Mouse (Mus musculus): ENCODE measurements around the gene Gabpb1.
"Not testable (repeated sequence)": the region's sequence is repeated elsewhere in the genome, so short reads cannot be mapped to it uniquely, and the experiment has no call there.

Gene Gabpb1

DNA sequence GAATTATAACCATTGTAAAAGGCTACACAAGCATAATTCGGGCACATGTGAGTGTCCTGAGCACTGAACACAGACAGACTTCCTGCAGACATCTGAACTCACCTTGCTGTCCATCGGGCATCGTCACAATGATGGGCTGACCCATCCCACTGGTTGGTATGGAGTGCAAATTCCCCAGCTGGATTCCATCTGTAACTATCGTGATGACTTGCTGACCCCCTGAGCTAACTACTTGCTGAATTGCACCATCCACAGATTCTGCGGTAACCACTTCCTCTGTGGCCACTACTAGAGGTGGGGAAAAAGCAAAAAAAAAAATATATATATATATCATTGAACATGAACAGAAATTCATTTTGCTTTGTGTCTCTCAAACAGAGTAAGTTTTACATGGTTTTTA is 29.7 kb downstream of the Gabpb1 start:
- intact Hi-C loops (cut with DNase I), result no loop called here

DNA sequence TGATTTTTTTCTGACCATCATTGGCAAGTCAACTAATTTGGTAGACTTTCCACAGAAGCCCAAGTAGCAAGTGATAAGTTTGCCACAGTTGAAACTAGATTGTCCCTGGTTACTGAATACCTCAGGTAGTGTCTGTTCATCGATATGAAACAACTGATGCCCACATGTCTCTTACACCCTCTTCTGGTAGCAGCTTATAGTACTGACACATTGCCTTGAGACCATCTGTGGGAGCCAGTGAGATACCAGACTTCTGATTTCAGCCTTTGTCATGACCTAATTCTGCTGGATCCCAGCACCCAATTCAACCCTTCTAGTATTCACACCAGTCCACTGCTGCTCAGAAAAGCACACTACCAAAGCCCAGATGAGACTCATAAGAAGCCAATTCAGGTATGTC is 31.4 kb downstream of the Gabpb1 start:
- intact Hi-C loops (cut with DNase I), result no loop called here

DNA sequence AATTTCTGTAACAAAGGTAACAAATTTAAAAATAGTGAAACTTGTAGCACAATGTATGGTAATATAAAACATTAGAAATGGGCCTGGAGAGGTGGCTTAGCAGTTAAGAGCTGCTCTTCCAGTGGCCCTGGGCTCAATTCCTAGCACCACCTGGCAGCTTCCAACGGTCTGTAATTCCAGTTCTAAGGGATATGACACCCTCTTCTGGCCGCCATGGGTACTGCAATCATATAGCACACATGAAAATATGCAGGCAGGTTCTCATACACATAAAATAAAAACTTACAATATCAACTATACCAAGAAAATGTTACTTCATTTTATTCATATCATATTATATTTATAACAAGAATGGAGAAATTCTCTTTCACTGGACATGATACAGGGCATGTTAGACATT is 35.8 kb downstream of the Gabpb1 start:
- intact Hi-C loops (cut with DNase I), result no loop called here

DNA sequence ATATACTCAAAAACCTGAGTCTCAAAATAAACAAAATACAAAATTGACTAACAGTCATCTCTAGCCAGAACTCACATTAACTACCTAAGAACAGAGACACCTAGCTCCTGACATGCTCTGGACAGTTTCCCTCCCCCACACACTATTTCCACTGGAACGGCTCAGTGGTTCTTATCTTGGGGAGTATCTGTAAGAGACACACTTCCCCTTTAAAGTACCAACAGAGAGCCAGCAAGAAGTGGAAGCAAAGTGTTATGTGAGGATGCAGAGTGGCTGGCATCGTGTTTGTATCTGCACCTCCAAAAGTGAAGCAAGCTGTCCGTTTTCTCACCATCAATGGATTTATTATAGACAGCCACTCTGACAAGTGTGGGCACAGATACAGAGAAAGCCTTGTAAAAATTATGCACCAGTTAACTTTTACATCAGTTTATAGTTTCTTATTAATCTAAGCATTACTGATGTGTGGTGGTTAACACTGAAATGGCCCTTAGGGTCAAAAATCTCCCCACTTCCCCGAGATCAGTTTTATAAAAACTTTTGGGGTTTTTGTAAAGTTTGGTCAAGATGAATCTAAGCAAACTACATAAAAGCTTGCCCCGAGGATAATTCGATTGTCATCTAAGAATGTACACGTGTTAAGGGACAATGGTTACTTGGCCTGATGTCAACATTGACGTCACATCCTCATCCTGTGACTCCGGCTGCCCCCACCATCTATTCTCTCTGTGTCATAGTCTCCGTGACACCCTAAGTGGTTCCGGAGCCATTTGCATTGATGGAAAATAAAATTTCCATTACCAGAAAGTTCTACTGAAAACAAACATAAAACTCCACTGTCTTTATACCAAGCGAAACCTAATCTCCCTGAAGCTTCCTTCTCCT is 40.0 kb downstream of the Gabpb1 start:
- intact Hi-C loops (cut with DNase I), result no loop called here

DNA sequence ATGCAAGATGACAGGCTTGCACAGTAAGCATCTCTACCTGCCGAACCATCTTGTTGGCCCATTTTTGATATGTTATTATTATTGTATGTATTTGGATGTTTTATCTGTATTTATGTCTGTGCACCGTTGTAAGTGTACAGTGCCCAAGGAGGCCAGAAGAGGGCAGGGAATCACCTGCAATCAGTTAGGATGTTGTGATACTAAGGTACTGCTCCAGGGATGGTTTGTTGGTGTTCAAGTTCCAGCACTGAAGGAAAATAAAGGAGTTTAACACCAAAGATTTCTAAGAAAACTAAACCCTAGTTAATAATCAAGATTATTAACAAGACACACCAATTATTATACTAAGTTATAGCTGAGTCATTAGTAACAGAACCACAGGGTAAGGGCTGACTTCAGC is 43.0 kb downstream of the Gabpb1 start:
- intact Hi-C loops (cut with DNase I), result no loop called here

DNA sequence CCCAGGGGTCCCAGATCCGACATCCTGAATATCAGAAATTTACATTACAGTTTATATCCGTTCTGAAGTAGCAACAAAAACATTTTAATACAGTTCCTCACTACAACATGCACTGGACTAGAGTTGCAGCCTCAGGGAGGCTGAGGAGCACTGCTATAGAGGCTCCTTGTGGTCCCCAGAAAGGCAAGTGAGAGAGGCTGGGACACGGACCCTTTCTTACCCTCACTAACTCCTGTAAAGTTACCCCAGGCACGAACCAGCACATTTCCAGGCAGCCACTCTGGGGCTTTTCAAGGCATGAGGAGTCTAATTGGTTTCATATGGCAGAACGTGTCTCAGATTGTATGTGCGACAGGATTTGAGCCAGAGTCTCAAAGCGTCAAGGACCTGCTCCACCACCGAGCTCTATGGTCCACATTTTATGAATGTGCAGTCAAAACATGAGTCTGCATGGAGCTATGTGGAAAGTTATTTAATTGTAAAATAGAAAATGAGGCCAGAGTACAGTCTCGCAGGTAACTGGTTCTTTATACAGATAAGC is 47.6 kb downstream of the Gabpb1 start:
- intact Hi-C loops (cut with DNase I), result no loop called here

DNA sequence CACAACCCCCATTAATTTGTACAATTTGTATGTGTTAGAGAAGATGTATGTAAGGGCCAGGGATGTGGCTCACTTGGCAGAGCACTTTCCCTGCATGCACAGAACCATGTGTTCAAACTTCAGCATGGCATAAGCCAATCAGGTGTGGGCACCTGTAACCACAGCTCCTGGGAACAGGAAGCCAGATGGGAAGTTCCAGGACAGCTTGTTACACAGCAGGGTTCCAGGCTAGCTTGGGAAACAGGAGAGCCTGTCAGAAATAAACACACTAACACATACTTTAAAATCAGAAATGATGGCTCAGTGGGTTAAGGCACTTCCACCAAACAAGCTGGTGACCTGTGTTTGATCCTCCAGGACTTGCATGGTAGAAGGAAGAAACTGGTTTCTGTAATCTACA is 53.0 kb downstream of the Gabpb1 start:
- intact Hi-C loops (cut with DNase I), result no loop called here

DNA sequence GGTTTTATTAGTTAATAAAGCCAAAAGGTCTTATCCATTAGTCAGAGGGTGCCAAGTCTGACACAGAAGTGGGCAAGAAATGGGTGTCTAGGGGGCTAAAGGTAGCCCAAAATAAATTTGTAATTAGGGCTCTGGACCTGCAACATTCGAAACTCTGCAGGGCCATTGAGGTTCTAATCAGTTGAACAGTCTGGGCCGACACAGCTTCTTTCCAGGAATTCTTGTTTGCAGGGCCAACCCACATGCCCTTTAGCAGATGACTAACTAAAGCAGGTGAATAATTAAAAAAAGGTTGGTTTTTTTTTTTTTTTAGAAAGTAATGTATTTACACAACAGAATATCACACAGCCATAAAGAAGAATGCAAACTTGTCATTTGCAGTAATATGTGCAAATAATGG is 53.7 kb downstream of the Gabpb1 start:
- intact Hi-C loops (cut with DNase I), result no loop called here

DNA sequence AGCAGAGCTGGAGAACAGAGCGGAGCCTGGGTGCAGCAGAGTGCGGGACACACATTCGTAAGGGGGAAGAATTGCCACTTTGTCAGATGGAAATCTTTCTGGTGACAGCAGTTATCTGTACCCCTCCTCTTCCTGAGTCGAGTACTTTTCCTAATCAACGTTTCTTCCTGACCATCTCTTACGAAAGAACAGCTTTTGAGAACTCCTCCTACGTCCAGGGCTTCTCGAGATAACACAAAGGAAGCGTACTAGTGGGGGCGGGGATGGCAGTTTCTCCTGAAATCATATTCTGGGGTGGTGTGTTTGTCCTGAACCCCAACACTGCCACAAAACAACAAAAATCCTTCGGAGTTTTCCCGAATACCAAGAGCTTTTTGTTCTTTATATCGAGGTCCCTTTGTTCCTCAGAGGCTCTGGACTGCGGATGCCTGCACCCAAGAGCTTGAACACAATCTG is 56.9 kb downstream of the Gabpb1 start, which contains the start of gene Hdc:
Hdc (minus strand) TSS at position 51 of the 456 bp plus-strand sequence.
- intact Hi-C loops (cut with DNase I), result no loop called here

DNA sequence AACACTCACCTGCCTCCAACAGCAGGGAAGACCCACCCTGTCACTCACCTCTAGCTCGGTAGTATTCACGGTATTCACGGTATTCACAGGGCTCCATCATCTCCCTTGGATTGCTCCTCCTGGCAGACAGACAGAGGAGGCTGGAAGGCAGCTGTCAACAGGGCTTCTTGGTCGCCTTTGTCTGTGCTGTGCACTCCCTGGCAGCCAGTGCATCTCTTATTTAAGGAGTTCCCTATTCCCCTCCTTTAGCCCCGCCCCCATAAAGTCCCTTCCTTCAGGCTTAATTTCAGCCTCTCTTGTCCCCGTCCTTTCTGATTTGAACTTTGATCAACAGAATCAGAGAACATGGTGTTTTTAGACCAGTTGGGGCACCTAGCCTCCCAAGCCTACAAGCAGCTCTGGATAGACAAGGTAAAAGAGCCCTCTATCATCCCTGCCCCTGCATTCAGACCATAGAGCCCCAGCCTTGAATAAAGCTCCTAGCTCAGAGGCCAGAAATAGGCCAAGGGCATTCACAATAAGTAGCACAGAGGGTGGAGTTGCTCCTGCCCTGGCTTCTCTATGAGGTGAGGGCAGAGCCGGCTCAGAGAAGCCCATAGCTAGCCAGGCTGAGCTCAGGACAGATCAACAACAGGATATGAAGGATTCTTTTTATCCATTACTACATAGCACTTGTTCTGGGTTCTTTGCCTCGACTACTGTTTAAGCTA is 57.5 kb downstream of the Gabpb1 start:
- intact Hi-C loops (cut with DNase I), result no loop called here

DNA sequence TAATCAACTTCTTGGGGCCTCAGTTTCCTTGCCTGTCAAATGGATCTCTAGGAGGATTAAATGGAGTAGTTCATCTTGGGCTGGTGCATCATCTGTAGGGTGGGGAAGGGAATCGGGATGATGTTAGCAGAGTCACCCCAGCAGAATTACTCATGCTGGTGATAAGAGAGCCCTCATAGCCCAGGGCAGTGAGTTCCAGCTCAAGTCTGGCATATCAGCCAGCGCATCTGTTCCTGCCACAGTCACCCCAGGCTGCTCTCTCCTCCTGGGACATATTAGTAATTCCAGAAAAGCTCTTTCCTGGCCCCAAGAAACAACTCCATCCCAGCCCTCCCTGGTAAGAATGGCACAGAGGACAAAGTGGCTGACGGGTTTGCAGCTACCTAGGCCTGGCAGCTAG is 60.8 kb downstream of the Gabpb1 start:
- intact Hi-C loops (cut with DNase I), result no loop called here

DNA sequence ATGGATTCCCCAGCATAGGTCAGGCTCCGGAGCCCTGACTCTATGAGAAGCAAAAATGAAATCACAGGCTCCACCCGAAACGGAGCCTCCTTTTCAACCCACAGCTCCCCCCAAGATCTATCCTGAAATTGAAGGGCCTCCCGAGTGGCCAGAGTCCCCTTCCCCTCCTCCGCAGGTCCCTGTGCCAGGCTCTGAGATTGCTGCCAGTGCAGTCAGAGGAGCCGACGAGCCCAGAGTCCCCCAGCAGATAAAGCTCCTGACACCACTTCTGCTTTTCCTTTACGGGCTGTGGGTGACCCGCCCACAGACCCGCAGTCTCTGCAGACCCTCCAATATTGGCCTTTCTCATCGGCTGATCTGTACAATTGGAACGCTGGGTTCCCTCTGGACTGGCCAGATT is 66.5 kb downstream of the Gabpb1 start:
- intact Hi-C loops (cut with DNase I), result not testable (repeated sequence)

DNA sequence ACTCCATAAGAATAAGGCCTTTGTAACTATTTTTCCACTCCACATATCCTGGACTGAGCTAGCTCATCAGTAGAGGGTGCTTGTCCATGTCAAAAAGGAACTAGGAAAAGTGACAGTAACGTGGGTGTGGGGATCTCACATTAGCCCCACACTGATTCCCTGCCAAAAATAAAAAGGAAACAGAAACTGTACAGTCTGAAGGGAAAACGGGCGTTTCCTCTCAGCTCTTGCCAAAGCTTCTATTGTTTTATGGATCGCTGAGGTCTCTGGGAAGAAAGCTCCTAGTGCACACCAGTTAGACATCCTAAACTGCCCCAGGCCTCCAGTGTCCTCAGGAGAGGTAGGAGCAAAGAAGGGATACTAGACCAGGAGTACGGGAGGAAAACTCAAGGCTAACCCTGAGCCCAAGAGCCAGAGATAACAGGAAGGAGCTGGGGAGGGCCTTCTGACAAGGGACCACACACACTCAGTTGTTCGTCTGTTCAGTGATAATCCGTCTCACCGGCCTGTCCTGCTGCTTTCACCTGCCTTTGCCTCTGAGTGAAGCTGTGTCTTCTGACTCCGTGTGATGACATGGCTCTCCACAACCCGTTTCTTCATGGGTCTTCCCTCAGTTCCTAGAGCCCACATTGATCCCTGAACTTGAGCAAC is 68.5 kb downstream of the Gabpb1 start:
- intact Hi-C loops (cut with DNase I), result no loop called here

DNA sequence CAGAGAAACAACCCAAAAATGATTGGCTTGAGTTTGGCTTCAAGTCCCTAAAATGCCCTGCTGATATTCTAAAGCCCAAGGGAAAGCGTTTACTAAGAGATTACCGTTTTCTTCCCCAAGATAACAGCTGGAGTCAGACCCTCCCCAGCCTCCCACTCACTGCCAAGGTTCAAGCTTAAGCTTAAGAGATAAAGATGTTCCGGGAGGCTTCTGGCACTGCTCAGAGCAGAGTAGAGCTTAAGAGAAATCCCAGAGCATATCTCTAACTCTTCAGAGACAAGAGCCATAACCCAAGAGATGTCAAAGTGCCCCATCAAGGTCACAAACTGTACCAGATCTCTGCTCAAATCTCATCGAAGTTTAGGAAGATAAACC is 69.5 kb downstream of the Gabpb1 start:
- intact Hi-C loops (cut with DNase I), result no loop called here

DNA sequence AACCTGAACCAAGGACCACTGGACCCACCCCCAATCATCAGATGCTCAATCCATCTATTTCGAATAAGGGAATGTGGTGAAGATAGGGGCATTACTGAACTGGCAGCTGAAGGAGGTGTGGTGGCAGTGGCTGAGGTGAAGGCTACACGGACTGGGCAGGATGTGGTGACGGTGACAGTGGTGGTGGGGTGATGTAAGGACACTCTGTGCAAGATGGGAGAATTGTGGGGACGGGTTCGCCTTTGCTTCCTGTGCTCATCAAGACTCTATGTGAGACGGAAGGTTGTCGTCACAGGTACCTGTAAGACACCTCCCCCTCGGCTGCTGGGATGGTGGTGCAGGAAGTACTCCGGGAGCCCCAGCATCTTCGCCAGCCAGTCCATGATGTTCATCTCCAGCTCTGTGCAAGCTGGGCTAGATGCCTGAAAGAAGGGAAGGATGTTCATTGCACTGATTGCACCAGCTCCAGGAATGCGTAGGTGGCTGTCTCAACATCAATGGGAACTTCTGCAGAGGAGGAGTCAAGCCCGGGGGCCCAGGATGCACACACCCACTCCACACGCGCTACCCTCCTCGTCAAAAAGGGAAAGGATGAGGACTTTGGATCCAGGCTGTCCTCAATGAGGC is 70.0 kb downstream of the Gabpb1 start:
- intact Hi-C loops (cut with DNase I), result no loop called here

DNA sequence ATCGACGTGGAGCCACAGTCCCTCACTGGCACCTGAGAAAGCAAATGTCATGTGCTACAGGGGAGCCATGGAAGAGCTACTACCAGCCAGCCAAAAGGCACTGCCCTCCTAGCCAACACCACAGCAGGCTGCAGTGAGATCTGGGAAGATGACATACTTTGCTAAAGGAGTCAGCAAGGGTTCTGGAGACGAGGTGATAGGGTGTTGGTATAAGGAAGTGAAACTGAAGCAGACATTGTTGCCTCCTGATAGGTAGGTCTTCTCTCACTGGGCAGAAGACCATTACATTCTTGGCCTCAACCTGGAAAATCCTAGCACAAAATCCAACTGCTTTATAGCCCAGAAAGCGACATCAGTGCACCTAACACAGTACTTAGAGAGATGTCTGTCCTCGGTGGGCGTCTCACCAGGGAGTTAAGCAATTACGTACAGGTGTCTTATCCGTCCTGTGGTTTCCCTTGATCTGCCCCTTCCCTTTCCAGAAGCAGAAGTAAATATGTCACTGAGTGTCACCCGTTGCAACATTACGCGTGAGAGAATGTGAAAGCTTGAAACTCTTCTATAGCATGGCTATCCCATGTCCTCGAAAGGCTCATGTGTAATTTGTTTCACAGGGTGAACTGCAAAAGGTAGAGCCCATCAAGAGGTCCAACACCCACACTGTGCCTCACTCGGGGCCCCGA is 74.1 kb downstream of the Gabpb1 start:
- intact Hi-C loops (cut with DNase I), result loop anchor here (2.0 kb wide), 1 partner anchor 65 kb away; no protein-coding TSS in a partner anchor

DNA sequence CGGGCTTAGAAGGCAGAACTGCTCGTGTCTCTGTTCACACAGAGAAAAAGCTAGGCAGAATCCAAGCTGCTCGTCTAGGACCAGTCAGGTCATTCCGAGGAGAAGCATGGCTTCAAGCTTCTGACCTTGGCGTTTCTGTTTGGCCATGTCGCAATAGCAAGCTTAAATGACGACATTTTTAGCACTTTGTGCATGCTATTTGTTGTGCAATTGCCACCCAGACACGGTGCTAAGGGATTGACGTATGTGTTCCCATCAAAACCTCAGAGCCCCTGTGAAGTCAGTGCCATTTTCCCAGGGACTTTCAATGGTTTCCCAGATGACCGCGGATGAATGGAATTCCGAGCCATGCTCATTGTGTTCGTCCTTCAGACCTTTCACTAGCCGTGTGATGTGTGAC is 75.6 kb downstream of the Gabpb1 start:
- intact Hi-C loops (cut with DNase I), result no loop called here

DNA sequence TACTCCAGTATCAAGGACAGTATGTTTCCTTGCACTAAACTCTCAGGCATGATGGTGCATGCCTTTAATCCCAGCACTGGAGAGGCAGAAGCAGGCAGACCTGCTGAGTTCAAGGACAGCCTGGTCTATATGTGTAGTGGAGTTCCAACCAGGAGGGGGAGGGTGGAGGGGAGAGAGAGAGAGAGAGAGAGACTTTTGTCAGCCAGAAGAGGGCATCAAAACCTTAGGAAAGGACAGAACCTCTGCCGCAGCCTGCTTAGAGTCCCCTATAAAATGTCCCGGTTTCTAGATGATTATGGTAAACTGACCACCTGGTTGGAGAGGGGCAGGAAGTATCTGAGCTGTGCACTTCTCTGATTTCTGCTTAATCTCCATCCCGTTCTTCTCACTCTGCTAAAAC is 77.1 kb downstream of the Gabpb1 start:
- intact Hi-C loops (cut with DNase I), result loop anchor here (2.0 to 10.0 kb wide), 2 partner anchors 184 to 406 kb away; partner anchors contain the start of genes Ap4e1 and Usp50

DNA sequence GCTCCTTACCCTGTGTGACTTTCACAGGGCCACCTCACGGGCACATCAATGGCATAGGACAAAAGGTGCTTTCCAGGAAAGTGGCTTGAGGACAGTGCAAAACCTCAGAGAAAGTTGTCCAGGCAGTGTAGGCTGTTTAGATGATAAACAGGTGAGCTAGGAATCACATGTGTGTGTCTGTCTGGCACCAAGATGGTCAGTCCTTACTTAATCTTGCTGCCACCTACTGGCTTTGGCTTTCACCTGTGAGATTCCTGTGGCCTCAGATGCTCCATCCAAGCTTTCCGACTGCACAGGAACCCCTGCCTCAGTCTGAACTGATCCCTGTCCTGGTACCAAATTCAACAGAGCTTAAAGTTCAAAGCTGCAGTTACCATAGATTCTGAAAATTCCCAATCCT is 77.8 kb downstream of the Gabpb1 start:
- intact Hi-C loops (cut with DNase I), result loop anchor here (2.0 to 10.0 kb wide), 2 partner anchors 184 to 406 kb away; partner anchors contain the start of genes Ap4e1 and Usp50
